ENCODE assay signal across 8 mouse cellular contexts in the genomic region with DNA sequence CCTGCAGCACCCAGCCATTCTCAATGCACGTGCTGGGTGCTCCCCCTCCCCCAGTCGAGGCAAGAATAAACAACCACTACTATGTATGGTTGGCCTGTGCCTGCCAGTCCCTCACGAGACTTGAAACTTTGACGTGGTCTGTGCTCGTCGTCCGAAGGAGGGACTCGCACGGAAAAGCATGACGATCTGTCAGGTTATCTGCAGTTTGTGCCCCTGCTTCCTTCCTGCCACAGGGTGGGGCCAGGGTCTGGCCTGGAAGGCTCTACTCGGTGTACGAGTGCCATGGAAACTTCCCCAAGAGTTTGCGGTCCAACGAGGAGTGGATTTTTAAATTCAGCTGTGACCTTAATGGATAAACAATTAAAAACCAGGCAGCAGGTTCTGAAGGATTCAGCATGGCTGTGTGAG. TPM values are rescaled to one million over a fixed set of nuclear protein-coding genes. Genes with fewer than 3 reads are reported as not detected.
DNase-seq lines count a peak whose midpoint lies in the region; ATAC-seq and TF ChIP-seq lines count a peak whose summit lies in the region.

No protein-coding gene starts in this region.

- peak overlapping the region; percentile 77 for H3K9ac ChIP-seq in ES-Bruce4 (ENCODE audit: low read depth, poor library complexity, severe bottlenecking)
- H3K9ac ChIP-seq in heart, embryonic 16.5 days (ENCODE audit: low read length) = peak overlapping the region; percentile 15; the same call in 1 of the 2 replicates
- peak overlapping the region; percentile 85 for H3K9ac ChIP-seq in midbrain, embryonic 12.5 days (replicated peaks)

- no peaks in the 10 kb centered on the region for H3K9me3 ChIP-seq in ES-Bruce4 (replicated peaks; ENCODE audit: control insufficient read depth, insufficient read depth, low read length, poor library complexity, severe bottlenecking)
- no peaks in the 10 kb centered on the region for H3K9me3 ChIP-seq in heart, embryonic 16.5 days (replicated peaks; ENCODE audit: control insufficient read depth, low read length)
- no peaks in the 10 kb centered on the region for H3K9me3 ChIP-seq in midbrain, embryonic 12.5 days

- no peak for TF ChIP-seq CTCF in ES-Bruce4 (IDR thresholded peaks at IDR 0.05; ENCODE audit: low read depth, low read length)
- TF ChIP-seq CTCF in brain, embryonic 14.5 days (IDR thresholded peaks at IDR 0.05; ENCODE audit: borderline replicate concordance, extremely low read depth, insufficient read depth, insufficient read length) = no peak

- TF ChIP-seq EP300 in ES-Bruce4 (IDR thresholded peaks at IDR 0.05; ENCODE audit: insufficient read depth, low read depth, low read length) = no peak

- peak overlapping the region; percentile 65 for H3K4me2 ChIP-seq in heart, embryonic 16.5 days (ENCODE audit: low read depth, low read length)
- H3K4me2 ChIP-seq in midbrain, embryonic 12.5 days (replicated peaks) = peak overlapping the region; percentile 73

- H3K4me3 ChIP-seq in ES-Bruce4 (ENCODE audit: low read depth, low read length) = peak overlapping the region; percentile 50
- peak overlapping the region; percentile 67 for H3K4me3 ChIP-seq in heart, embryonic 16.5 days (ENCODE audit: low read length)
- H3K4me3 ChIP-seq in midbrain, embryonic 12.5 days = peak overlapping the region; percentile 83

- no peak for TF ChIP-seq POLR2A in ES-Bruce4 (IDR thresholded peaks at IDR 0.05; ENCODE audit: insufficient read depth, low read length)
- TF ChIP-seq POLR2A in brain, embryonic 14.5 days (IDR thresholded peaks at IDR 0.05; ENCODE audit: borderline replicate concordance, extremely low read depth, insufficient read depth, insufficient read length, poor library complexity, severe bottlenecking) = no peak

- H3K36me3 ChIP-seq in ES-Bruce4 (ENCODE audit: control insufficient read depth, insufficient read depth, low read length, poor library complexity, severe bottlenecking) = no peaks in the 10 kb centered on the region
- no peaks in the 10 kb centered on the region for H3K36me3 ChIP-seq in heart, embryonic 16.5 days (ENCODE audit: control insufficient read depth, insufficient read depth)
- H3K36me3 ChIP-seq in midbrain, embryonic 12.5 days = 0 out of 2 replicates have a peak, but pooled peaks cover 2% of the 10 kb centered on the region

- H3K27ac ChIP-seq in ES-Bruce4 (ENCODE audit: insufficient read depth, low read length) = peak overlapping the region; percentile 62
- H3K27ac ChIP-seq in heart, embryonic 16.5 days (ENCODE audit: low read length) = no peak overlapping the region
- H3K27ac ChIP-seq in midbrain, embryonic 12.5 days (replicated peaks) = 0 out of 2 replicates have a peak overlapping the region, but pooled peaks have one; percentile 4

- no peaks in the 10 kb centered on the region for H3K27me3 ChIP-seq in ES-Bruce4 (ENCODE audit: control insufficient read depth, insufficient read depth, low read length, poor library complexity, severe bottlenecking)
- no peaks in the 10 kb centered on the region for H3K27me3 ChIP-seq in heart, embryonic 16.5 days (ENCODE audit: control insufficient read depth, insufficient read depth, low read length)
- 0 out of 2 replicates have a peak, but pooled peaks cover 3% of the 10 kb centered on the region for H3K27me3 ChIP-seq in midbrain, embryonic 12.5 days

- peak; percentile 46; the same call in 1 of the 2 replicates for ATAC-seq in heart, embryonic 16.5 days (replicated peaks; ENCODE audit: extremely low read depth, insufficient read depth, low FRiP score)
- ATAC-seq in midbrain, embryonic 12.5 days (ENCODE audit: low FRiP score, low read depth) = 0 out of 2 replicates have a peak, but pooled peaks have one; percentile 13

- peak; percentile 35 for DNase-seq in brain, embryonic 14.5 days (ENCODE audit: low read depth)
- peak; percentile 35 to 75 for DNase-seq in kidney, postnatal 25 days
- no peak for DNase-seq in retina, embryonic 14.5 days (ENCODE audit: low spot score)
- DNase-seq in spleen, postnatal 14 days (ENCODE audit: low spot score in 2 of 2) = no peak
- DNase-seq in layer of hippocampus, adult 9-11 months = no peak

- H3K4me1 ChIP-seq in ES-Bruce4 (ENCODE audit: control insufficient read depth, insufficient read depth, low read length) = peaks cover 3% of the 10 kb centered on the region
- H3K4me1 ChIP-seq in heart, embryonic 16.5 days (ENCODE audit: control insufficient read depth, insufficient read depth, low read length) = peaks cover 17% of the 10 kb centered on the region
- H3K4me1 ChIP-seq in midbrain, embryonic 12.5 days = peaks cover 26% of the 10 kb centered on the region

- WGBS in heart, embryonic 16.5 days = 7% methylated on average over 14 of the region's 14 CpGs
- WGBS in midbrain, embryonic 12.5 days = 9% methylated on average over 14 of the region's 14 CpGs

RNA-seq across cellular contexts. Expression of gene Rab4a, which starts 1.2 kb away (rescaled TPM):
- polyA plus RNA-seq in ES-Bruce4 (2011; ENCODE audit: insufficient read depth, insufficient read length, low read depth, missing spikeins) = 26.1 and 32.6 TPM in 2 replicates
- 48.0 and 49.1 TPM in 2 replicates for polyA plus RNA-seq in brain, embryonic 14.5 days (2012; rRNA removed)
- polyA plus RNA-seq in heart, embryonic 16.5 days (2015; fragmentation: Nextera tagmentation; extraction: Ambion mirVana) = 28.6 and 32.2 TPM in 2 replicates
- 55.3 and 57.8 TPM in 2 replicates for polyA plus RNA-seq in midbrain, embryonic 12.5 days (2016; fragmentation: Nextera tagmentation; extraction: Ambion mirVana)

RNA-seq across cellular contexts. Expression of gene Ccsap, which starts 53.0 kb away (rescaled TPM):
- 4.8 and 6.6 TPM in 2 replicates for polyA plus RNA-seq in ES-Bruce4 (2011; ENCODE audit: insufficient read depth, insufficient read length, low read depth, missing spikeins)
- polyA plus RNA-seq in brain, embryonic 14.5 days (2012; rRNA removed) = 6.6 and 7.5 TPM in 2 replicates
- 2.3 and 2.7 TPM in 2 replicates for polyA plus RNA-seq in heart, embryonic 16.5 days (2015; fragmentation: Nextera tagmentation; extraction: Ambion mirVana)
- 9.3 and 11.0 TPM in 2 replicates for polyA plus RNA-seq in midbrain, embryonic 12.5 days (2016; fragmentation: Nextera tagmentation; extraction: Ambion mirVana)

Comparison
In these comparisons a context has a peak if more than half of its experiments do, and no peak if none do; other contexts are left out.
1. H3K9ac ChIP-seq: peak in every context shown above with its lines; median percentile 85 in midbrain, embryonic 12.5 days; 77 in ES-Bruce4; 15 in heart, embryonic 16.5 days.
2. DNase-seq: peak in brain, embryonic 14.5 days (single experiment) and kidney, postnatal 25 days (2 of 2); none in retina, embryonic 14.5 days (single experiment), spleen, postnatal 14 days (0 of 2) and layer of hippocampus, adult 9-11 months (single experiment).
3. Peak in every context shown above with its lines, with median percentiles within 50 percentile points of each other: H3K4me3 ChIP-seq.